Mouse (Mus musculus) thymus, adult 2 months (tissue): ENCODE results near the gene Ankrd28. TPM values are rescaled to one million over a fixed set of nuclear protein-coding genes. Genes with fewer than 3 reads are reported as not detected.

Experiments
- DNase-seq: peaks from one replicate; pipeline ENCODE4 v3.0.0; 2021
- H3K27ac ChIP-seq: fragments of 200-500 bp; 2 replicates; pipeline ENCODE4 v1.5.1; 2012; ENCODE audit warnings: low read length, control low read depth; ENCODE audit not compliant: control insufficient read depth, insufficient read depth
- H3K27me3 ChIP-seq: fragments of 200-500 bp; 2 replicates; pipeline ENCODE4 v1.6.1; 2012; ENCODE audit warnings: mild to moderate bottlenecking, low read length, moderate library complexity, mixed read lengths; ENCODE audit not compliant: control insufficient read depth, insufficient read depth
- H3K36me3 ChIP-seq: fragments of 200-500 bp; 2 replicates; pipeline ENCODE4 v1.6.1; 2012; ENCODE audit warnings: mild to moderate bottlenecking, low read length, moderate library complexity; ENCODE audit not compliant: control insufficient read depth, insufficient read depth
- H3K4me1 ChIP-seq: fragments of 200-500 bp; replicated peaks from 2 replicates; pipeline ENCODE4 v1.6.1; 2012; ENCODE audit warnings: low read length; ENCODE audit not compliant: control insufficient read depth, insufficient read depth
- H3K4me3 ChIP-seq: fragments of 200-500 bp; 2 replicates; pipeline ENCODE4 v1.5.1; 2012; ENCODE audit warnings: mild to moderate bottlenecking, low read length, control low read depth, moderate library complexity; ENCODE audit not compliant: control insufficient read depth, insufficient read depth
- CTCF ChIP-seq: fragments of 200-500 bp; IDR thresholded peaks from 2 replicates; pipeline ENCODE4 v1.5.1; 2012; ENCODE audit warnings: mild to moderate bottlenecking, control low read depth, low read length, moderate library complexity, borderline replicate concordance; ENCODE audit not compliant: control insufficient read depth, poor library complexity, insufficient read depth; ENCODE audit errors: extremely low read depth
- POLR2A ChIP-seq: fragments of 200-500 bp; IDR thresholded peaks from 2 replicates; pipeline ENCODE4 v1.6.1; 2012; ENCODE audit warnings: mild to moderate bottlenecking, low read length, control low read depth, moderate library complexity; ENCODE audit not compliant: control insufficient read depth, poor library complexity, insufficient read depth; ENCODE audit errors: extremely low read depth
- WGBS: fragments of 180-500 bp; shearing (Covaris S2); methylation state at CpG from one replicate; pipeline ENCODE4 v1.1.7; 2018; 5-methylcytosine and 5-hydroxymethylcytosine counted together
- polyA plus RNA-seq: library from polyadenylated mRNA; depleted of rRNA; stranded (reverse); fragments of >200 nt; gene quantifications from 2 replicates; pipeline ENCODE4 v1.2.3, GENCODE M21; 2012; rRNA removed

Gene Ankrd28
- polyA plus RNA-seq, 1 experiment, result 20.0 TPM

- 100% methylated on average over 1 of the region's 1 CpGs for WGBS
These were observed 177.8 kb downstream of the Ankrd28 start for GRCm38 (mm10) chr14:31652624-31653023.

GRCm38 (mm10) chr14:31652106-31652505 lies 178.3 kb downstream of the Ankrd28 start:
- DNase-seq, result no peak
- TF ChIP-seq CTCF, result no peak
- no peak for TF ChIP-seq POLR2A
- no peaks in the 10 kb centered on the region for H3K27me3 ChIP-seq
- no peaks in the 10 kb centered on the region for H3K36me3 ChIP-seq
- no peak overlapping the region for H3K4me3 ChIP-seq
- WGBS, result 89% methylated on average over 5 of the region's 5 CpGs
- no peak overlapping the region for H3K27ac ChIP-seq
- H3K4me1 ChIP-seq, result peaks cover 9% of the 10 kb centered on the region

More at GRCm38 (mm10) chr14:31652624-31653023, 177.8 kb downstream of the Ankrd28 start:
- Histone ChIP-seq H3K4me1 (peaks cover 9% of the 10 kb centered on the region), H3K27me3 (no peaks in the 10 kb centered on the region), H3K36me3 (no peaks in the 10 kb centered on the region), H3K4me3 (no peak overlapping the region), H3K27ac (no peak overlapping the region)
- DNase-seq, result no peak
- TF ChIP-seq CTCF (no peak), POLR2A (no peak)

GRCm38 (mm10) chr14:31651206-31651605 lies 179.2 kb downstream of the Ankrd28 start:
- no peaks in the 10 kb centered on the region for H3K36me3 ChIP-seq
- H3K4me3 ChIP-seq, result no peak overlapping the region

GRCm38 (mm10) chr14:31650347-31650746 lies 180.1 kb downstream of the Ankrd28 start:
- TF ChIP-seq CTCF (no peak), POLR2A (no peak)
- Histone ChIP-seq H3K27me3 (no peaks in the 10 kb centered on the region), H3K4me3 (no peak overlapping the region), H3K27ac (no peak overlapping the region), H3K4me1 (peaks cover 5% of the 10 kb centered on the region), H3K36me3 (no peaks in the 10 kb centered on the region)
- 97% methylated on average over 3 of the region's 3 CpGs for WGBS
- DNase-seq, result no peak

More at GRCm38 (mm10) chr14:31651206-31651605, 179.2 kb downstream of the Ankrd28 start:
- Histone ChIP-seq H3K4me1 (peaks cover 7% of the 10 kb centered on the region), H3K27ac (no peak overlapping the region), H3K27me3 (no peaks in the 10 kb centered on the region)
- DNase-seq, result no peak
- WGBS, result 87% methylated on average over 7 of the region's 7 CpGs
- TF ChIP-seq POLR2A (no peak), CTCF (no peak)

Other genes starting within 250 kb of the Ankrd28 start
- gene Colq, start 239.3 kb downstream of the Ankrd28 start, polyA plus RNA-seq, result 151 and 166 TPM in 2 replicates
- not detected in 2 replicates for gene Gm49387, start 189.8 kb downstream of the Ankrd28 start, polyA plus RNA-seq
- 34.0 and 42.9 TPM in 2 replicates for gene Btd, start 189.6 kb downstream of the Ankrd28 start, polyA plus RNA-seq
- gene Hacl1, start 189.4 kb downstream of the Ankrd28 start, polyA plus RNA-seq, result 12.1 and 15.3 TPM in 2 replicates
- gene Galnt15, start 198.3 kb upstream of the Ankrd28 start, polyA plus RNA-seq, result 1.8 and 2.4 TPM in 2 replicates